Mouse (Mus musculus) gastrocnemius, postnatal 4 days (tissue): ENCODE results near the gene Kcnk15. TPM values are rescaled to one million over a fixed set of nuclear protein-coding genes. Genes with fewer than 3 reads are reported as not detected.
A peak's percentile ranks its signal among the peaks of the same experiment; 100 is the strongest.

Experiments
- DNase-seq, 2 experiments: peaks; one replicate each; pipeline ENCODE4 v3.0.0; 2021 to 2022; ENCODE audit warnings: low spot score in 2 of 2, mixed read lengths in 2 of 2
- long read RNA-seq, 2 experiments: library from polyadenylated mRNA; stranded (forward); transcript quantifications; one replicate each; pipeline ENCODE4 v2.0.0; 2021
- total RNA-seq, 2 experiments: library from RNA; stranded (reverse); gene quantifications; 2 replicates each; pipeline ENCODE4 v1.2.3; 2021

Kcnk15 gene
- total RNA-seq, result not detected
- long read RNA-seq, experiment 1, result 0 reads
- long read RNA-seq, experiment 2, result 0 reads

DNA sequence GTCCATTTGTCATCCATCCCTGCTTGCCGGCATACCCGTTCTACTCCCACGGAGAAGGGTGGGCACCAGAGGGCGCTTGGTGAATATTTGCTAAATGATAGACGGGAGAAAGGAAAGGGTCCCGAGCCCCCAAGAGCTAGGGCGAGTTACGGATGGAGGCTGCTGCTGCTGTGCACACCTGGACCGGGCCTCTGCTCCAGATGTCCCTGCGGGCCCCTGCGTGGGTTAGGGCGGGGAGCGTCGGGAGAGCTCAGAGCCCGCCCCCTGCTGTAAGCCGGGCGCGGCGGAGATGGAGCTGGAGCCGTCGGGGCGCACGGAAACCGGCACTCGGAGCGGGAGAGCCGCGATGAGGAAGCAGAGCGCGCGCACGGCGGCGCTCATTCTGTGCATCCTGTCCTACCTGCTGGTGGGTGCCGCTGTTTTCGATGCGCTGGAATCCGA, at the start of gene Kcnk15:
Kcnk15 (plus strand) TSS at position 191 of the 441 bp plus-strand sequence.
- DNase-seq, result no peak

GRCm38 (mm10) chr2:163803838-163804237, 49.6 kb upstream of the Kcnk15 start:
- DNase-seq, result no peak

DNA sequence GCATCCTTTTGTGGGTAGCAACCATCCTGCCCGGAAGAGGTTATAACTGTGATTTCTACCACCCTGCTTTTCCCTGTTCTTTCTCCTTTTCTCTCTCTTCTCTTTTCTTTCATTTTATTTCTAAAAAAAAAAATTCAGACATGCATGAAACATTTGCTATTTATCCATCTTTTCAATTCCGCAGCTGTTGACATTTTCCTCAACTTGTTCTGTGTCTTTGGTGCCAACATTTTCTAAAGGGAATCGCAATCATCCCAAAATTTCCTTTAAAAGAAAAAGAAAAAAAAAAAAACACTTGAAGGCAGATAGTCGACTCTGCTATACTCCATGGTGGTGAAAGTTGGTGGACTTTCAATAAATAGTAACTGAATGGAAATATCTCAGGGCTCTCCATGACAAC, 44.3 kb upstream of the Kcnk15 start:
- DNase-seq, result no peak

DNA sequence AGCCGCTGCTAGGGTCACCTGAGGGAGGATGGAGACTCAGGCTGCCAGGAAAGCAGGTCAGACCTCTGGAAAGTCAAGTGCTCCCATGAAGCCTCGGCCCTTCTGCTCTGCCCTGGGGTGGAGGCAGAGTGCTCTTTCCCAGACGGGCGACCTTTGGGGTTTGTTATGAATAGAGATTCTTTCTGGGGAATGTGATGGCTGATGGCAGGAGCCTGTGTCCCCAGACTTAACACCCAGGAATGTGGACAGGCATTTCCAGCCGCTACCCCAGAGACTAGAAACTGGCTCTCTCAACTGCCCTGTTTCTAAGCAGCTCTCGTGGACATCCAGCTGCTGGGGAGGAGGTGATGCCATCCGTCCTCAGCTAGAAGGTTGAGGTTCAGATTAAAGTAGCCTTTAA, 43.7 kb upstream of the Kcnk15 start:
- no peak for DNase-seq

DNA sequence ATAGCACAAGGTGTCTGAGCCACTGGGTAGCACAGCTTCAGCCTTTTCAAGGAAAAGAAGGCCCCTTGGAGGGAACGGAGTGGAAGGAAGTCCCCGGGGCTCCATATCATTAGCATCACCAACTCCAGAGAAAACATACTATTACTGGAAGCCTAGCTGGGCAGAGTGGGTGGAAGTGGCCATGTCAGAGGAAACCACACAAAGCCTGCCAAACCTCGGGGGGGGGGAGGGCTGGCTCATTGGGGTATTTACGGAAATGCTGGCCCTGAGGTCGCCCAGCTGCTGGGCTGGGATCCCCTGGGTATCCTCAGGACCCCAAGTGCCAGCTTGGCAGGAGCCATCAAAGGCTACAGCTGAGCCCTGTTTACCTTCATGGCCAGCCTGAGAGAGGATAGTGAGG, 40.4 kb upstream of the Kcnk15 start:
- no peak for DNase-seq

GRCm38 (mm10) chr2:163814739-163815465, 38.5 kb upstream of the Kcnk15 start:
- no peak for DNase-seq

DNA sequence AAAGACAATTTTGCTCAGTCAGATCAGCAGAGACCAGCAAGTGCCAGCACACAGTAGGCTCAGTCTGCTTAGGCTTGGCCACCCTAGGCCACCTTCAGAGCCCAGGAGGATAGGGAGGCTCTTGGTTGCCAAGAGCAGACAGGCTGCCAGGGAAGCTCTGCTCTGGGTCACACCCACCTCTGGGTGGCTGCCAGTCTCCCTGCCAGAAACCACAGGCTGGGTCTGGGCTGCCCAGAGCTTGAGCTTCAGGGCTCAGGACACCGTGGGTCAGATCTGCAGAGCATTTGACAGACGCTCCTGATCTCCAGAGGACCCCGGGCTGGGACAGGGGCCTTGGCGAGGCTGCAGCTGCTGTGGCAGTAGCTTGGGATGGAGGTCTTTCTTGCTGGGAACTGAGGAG, 32.8 kb upstream of the Kcnk15 start, which contains the start of gene Ccn5:
Ccn5 (plus strand) TSS at position 255 of the 400 bp plus-strand sequence.
- peak; percentile 53 to 81 for DNase-seq

- DNase-seq, result peak; percentile 44 to 58
Observed at GRCm38 (mm10) chr2:163823248-163823647, 30.2 kb upstream of the Kcnk15 start.

GRCm38 (mm10) chr2:163823771-163824170, 29.7 kb upstream of the Kcnk15 start:
- no peak for DNase-seq

DNA sequence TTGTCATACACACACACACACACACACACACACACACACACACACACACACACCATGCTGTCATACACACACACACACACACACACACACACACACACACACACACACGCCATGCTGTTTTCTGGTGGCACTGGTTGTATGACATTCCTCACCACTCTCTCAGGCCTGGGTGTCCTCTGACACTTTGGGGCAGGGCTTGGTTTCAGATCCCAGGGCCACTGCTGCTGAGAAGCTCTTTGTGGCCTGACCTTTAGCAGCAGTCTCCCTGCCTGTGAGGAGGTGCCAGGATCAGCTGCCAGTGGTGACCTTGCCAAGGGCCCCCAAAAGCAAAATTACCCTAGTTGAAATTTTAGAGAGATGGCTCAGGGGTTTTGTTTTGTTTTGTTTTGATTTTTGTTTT, 27.6 kb upstream of the Kcnk15 start:
- DNase-seq, result no peak

DNA sequence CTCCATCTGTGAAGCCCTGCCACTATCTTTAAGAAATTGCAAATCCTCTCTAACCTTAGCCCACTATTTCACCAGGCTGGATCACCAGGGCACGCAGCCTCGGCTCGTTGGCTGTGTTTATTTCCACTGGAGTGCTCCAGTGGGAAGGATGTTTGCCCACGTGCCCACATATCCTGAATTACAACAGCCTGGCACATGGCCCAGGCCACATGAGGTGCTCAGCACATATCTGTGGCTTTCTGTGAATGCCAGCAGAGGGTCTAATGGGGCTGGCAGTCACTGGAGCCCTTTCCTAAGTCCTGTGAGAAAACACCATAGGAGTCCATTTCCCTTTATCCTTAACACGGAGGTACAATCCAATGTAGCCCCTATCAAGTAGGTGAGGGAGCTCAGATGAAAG, 27.0 kb upstream of the Kcnk15 start:
- no peak for DNase-seq

DNA sequence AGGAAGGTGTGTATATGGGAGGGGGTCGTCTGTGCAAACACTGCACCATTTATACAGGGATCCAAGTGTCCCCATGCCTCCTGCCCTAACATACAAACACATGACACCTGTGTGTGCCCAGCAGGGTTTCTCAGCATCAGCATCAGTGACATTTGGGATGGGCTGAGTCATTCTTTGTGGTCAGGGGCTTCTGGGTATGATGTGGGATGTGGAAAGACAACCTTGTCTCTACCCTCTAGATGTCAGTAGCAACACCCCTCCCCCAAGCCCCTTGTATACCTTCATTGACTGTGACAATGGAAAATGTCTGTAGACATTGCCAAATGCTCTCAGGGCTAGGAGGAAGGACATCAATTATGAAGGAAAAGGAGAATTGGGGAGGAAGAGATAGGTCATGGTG, 22.3 kb upstream of the Kcnk15 start:
- no peak for DNase-seq

DNA sequence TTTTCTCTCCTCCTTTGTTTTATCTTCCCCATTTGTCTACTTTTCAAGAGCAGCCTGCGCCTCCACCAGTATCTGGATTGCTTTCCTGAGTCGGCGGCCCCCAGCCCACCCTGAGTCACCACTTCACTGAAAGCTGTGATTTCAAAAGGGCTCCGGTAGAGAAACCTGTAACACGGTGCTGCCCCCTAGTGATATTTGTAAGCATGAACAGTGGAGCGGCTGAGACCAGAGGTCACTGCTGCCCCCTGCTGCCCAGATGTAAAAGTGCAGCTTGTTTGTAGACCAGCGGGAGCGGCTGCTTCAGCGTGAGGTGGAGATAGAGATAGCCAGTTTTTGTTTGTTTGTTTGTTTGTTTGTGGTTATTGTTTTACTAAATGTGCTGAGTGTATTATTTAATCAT, 15.4 kb upstream of the Kcnk15 start:
- peak; percentile 59 to 77 for DNase-seq

GRCm38 (mm10) chr2:163839519-163839918, 13.9 kb upstream of the Kcnk15 start:
- no peak for DNase-seq

DNA sequence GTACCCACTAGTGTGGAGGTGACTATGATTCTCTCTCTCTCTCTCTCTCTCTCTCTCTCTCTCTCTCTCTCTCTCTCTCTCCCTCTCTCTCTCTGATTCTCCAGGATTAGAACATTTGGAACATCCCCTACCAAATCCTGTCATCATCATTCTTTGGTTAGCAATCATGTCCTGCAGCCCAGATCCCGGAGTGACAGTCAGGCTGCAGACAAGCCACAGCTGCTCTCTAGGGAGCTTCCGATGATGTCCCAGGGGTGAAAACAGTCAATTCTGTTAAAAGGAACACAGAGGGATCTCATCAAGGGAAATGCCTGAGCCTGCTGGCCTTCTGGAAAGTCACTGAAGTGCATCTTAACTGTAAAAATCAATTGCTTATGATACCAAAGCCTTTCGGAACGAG, 11.4 kb upstream of the Kcnk15 start:
- no peak for DNase-seq

GRCm38 (mm10) chr2:163857233-163857632, 3.8 kb downstream of the Kcnk15 start:
- DNase-seq, result no peak

DNA sequence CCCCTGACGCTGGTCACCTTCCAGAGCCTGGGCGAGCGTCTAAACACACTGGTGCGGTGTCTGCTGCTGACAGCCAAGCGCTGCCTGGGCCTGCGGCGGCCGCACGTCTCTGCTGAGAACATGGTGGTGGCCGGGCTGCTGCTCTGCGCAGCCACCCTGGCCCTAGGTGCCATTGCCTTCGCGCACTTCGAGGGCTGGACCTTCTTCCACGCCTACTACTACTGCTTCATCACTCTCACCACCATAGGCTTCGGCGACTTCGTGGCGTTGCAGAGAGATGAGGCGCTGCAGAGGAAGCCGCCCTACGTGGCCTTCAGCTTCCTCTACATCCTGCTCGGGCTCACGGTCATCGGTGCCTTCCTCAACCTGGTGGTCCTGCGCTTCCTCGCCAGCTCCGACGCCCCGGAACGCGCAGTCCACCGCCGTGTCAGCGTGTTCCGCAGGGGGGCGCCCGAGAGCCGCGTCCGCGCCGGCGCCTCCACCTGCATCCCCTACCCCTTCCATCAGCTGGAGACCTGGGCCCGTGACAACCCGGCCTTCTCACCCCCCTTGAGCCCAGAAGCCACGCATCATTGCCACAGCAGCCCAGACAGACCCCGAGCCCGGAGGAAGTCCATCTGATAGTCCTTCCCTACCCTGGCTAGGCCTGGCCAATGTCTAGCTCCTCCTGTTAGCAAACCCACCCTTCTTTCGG, 5.0 kb downstream of the Kcnk15 start:
- DNase-seq, result peak in 1 of 2 experiments; percentile 31

- no peak for DNase-seq
Observed at GRCm38 (mm10) chr2:163865311-163865710, 11.9 kb downstream of the Kcnk15 start.

- no peak for DNase-seq
Observed at GRCm38 (mm10) chr2:163866061-163866460, 12.6 kb downstream of the Kcnk15 start.

DNA sequence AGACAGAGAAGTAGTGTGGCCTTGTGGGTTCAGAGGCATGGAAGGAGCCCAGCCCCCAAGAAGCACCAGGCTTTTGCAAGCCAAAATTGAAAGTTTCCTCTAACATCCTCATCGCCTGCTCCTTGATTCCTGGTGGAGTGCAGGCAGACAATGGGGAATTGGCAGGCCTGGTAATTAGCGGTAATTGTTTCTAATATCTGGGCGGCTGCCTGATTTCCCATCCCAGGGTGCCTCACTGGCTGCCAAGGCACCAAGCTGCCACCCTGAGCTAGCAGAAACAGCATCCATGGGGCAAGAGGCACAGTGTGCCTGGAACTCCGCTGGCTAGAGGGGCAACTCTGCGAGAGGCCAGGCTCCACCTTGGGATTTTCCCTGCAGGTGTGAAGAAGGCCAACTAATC, 16.3 kb downstream of the Kcnk15 start:
- DNase-seq, result no peak

GRCm38 (mm10) chr2:163871266-163871665, 17.8 kb downstream of the Kcnk15 start:
- DNase-seq, result no peak

DNA sequence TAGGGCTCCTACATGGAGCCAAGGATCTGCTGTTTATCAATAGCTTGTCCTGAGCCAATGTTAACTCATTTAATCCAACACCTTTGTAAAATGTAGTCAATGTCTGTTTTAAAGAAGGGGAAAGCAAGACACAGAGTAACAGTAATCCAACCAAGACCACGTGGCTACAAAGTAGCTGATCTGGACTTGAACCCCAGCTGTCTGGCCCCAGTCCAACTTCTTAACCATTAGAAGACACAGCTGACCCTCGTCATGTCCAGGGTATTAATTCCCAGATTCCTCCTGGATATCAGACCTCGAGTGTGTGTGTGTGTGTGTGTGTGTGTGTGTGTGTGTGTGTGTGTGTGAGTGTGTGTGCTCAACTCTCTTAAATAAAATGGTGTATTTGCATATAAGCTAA, 18.5 kb downstream of the Kcnk15 start:
- DNase-seq, result no peak

- DNase-seq, result peak in 1 of 2 experiments; percentile 26
Observed at GRCm38 (mm10) chr2:163874877-163875276, 21.4 kb downstream of the Kcnk15 start.
